Mouse (Mus musculus): Measurements from ENCODE around the gene Neurl4. TPM values are rescaled to one million over a fixed set of nuclear protein-coding genes. Genes with fewer than 3 reads are reported as not detected.

The Neurl4 gene
- polyA plus RNA-seq, 1 experiment: 32.4 TPM

DNA sequence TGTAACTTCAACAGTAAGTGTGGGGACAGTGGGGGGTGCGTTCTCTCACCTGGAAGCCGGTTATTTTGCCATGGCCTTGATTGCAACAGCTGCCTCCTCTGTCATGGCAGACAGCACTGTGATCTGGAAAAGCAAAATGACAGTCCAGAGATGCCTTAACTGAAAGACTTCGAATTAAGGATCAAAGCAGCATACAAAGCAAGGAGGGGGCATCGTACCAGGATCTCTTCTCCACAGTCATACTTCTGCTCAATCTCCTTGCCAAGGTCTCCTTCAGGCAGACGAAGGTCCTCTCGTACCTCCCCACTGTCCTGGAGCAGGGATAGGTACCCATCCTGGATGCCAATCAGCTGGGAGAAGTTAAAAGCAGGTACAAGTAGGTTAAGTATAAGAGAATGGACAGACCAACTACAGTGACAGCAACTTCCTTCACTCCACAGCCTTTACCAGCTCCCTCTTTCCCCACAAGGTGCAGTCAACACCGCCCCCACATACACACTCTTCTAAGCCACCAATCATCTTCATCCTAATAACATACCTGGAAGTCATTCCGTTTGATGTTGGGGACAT is 16.6 kb downstream of the Neurl4 start:
- H3K4me1 ChIP-seq (ENCODE audit: control insufficient read depth, insufficient read depth, low read length): peaks cover 2% of the 10 kb centered on the region
- H3K36me3 ChIP-seq (ENCODE audit: control insufficient read depth, insufficient read depth, low read length, poor library complexity, severe bottlenecking): peaks cover 39% of the 10 kb centered on the region
- H3K4me3 ChIP-seq (ENCODE audit: low read depth, low read length): no peak overlapping the region
- H3K9me3 ChIP-seq (replicated peaks; ENCODE audit: control insufficient read depth, insufficient read depth, low read length, poor library complexity, severe bottlenecking): no peaks in the 10 kb centered on the region
- no peaks in the 10 kb centered on the region for H3K27me3 ChIP-seq (ENCODE audit: control insufficient read depth, insufficient read depth, low read length, poor library complexity, severe bottlenecking)
- H3K27ac ChIP-seq (ENCODE audit: insufficient read depth, low read length): no peak overlapping the region
- TF ChIP-seq CTCF (IDR thresholded peaks at IDR 0.05; ENCODE audit: low read depth, low read length): no peak
- no peak for TF ChIP-seq EP300 (IDR thresholded peaks at IDR 0.05; ENCODE audit: insufficient read depth, low read depth, low read length)
- no peak for TF ChIP-seq POLR2A (IDR thresholded peaks at IDR 0.05; ENCODE audit: insufficient read depth, low read length)
- no peak overlapping the region for H3K9ac ChIP-seq (ENCODE audit: low read depth, poor library complexity, severe bottlenecking)

DNA sequence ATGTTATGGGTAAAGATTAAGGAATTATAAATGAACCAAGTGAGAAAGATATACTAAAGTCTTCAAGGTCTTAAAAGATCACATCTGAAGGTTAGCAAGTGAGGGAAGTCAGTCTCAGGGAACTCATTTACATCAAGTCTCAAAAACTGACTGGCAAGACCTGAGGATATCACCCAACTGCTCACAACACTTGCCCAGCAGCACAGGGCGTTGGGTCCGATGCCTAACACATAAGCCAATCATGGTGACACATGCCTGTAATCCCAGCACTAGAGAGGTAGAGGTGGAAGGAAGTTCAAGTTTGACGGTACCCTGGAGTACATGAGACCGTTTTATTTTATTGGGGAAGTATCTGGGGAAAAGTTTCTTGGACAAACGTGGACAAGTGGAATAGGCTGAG is 17.2 kb downstream of the Neurl4 start:
- H3K36me3 ChIP-seq (ENCODE audit: control insufficient read depth, insufficient read depth, low read length, poor library complexity, severe bottlenecking): peaks cover 39% of the 10 kb centered on the region
- H3K27ac ChIP-seq (ENCODE audit: insufficient read depth, low read length): no peak overlapping the region
- TF ChIP-seq EP300 (IDR thresholded peaks at IDR 0.05; ENCODE audit: insufficient read depth, low read depth, low read length) (no peak), POLR2A (IDR thresholded peaks at IDR 0.05; ENCODE audit: insufficient read depth, low read length) (no peak), CTCF (IDR thresholded peaks at IDR 0.05; ENCODE audit: low read depth, low read length) (no peak)
- H3K27me3 ChIP-seq (ENCODE audit: control insufficient read depth, insufficient read depth, low read length, poor library complexity, severe bottlenecking): no peaks in the 10 kb centered on the region
- H3K9me3 ChIP-seq (replicated peaks; ENCODE audit: control insufficient read depth, insufficient read depth, low read length, poor library complexity, severe bottlenecking): no peaks in the 10 kb centered on the region
- H3K4me3 ChIP-seq (ENCODE audit: low read depth, low read length): no peak overlapping the region
- no peak overlapping the region for H3K9ac ChIP-seq (ENCODE audit: low read depth, poor library complexity, severe bottlenecking)
- peaks cover 2% of the 10 kb centered on the region for H3K4me1 ChIP-seq (ENCODE audit: control insufficient read depth, insufficient read depth, low read length)

DNA sequence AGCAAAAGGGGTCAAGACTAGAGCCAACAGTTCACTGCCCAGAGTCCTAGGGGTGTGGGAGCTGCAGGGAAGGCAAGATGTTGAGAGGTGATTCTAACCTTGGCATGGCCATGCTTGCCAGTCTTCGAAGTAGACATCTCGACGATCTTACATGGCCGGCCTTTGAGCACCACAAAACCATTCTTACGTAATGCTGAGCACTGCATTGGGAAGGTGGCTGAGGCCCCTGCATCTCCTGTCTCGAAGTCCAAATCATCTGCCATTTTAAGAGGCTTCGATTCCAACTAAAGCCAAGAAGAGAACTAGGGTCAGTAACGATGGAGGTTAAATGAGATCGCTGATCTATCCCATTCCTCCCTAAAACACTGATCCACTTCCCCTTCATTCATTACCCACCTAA is 18.2 kb downstream of the Neurl4 start:
- Histone ChIP-seq H3K4me3 (ENCODE audit: low read depth, low read length) (peak overlapping the region; percentile 16; the same call in 1 of the 2 replicates), H3K9ac (ENCODE audit: low read depth, poor library complexity, severe bottlenecking) (peak overlapping the region; percentile 99), H3K36me3 (ENCODE audit: control insufficient read depth, insufficient read depth, low read length, poor library complexity, severe bottlenecking) (peaks cover 39% of the 10 kb centered on the region), H3K27ac (ENCODE audit: insufficient read depth, low read length) (no peak overlapping the region), H3K27me3 (ENCODE audit: control insufficient read depth, insufficient read depth, low read length, poor library complexity, severe bottlenecking) (no peaks in the 10 kb centered on the region), H3K9me3 (replicated peaks; ENCODE audit: control insufficient read depth, insufficient read depth, low read length, poor library complexity, severe bottlenecking) (no peaks in the 10 kb centered on the region), H3K4me1 (ENCODE audit: control insufficient read depth, insufficient read depth, low read length) (peaks cover 2% of the 10 kb centered on the region)
- no peak for TF ChIP-seq POLR2A (IDR thresholded peaks at IDR 0.05; ENCODE audit: insufficient read depth, low read length)

DNA sequence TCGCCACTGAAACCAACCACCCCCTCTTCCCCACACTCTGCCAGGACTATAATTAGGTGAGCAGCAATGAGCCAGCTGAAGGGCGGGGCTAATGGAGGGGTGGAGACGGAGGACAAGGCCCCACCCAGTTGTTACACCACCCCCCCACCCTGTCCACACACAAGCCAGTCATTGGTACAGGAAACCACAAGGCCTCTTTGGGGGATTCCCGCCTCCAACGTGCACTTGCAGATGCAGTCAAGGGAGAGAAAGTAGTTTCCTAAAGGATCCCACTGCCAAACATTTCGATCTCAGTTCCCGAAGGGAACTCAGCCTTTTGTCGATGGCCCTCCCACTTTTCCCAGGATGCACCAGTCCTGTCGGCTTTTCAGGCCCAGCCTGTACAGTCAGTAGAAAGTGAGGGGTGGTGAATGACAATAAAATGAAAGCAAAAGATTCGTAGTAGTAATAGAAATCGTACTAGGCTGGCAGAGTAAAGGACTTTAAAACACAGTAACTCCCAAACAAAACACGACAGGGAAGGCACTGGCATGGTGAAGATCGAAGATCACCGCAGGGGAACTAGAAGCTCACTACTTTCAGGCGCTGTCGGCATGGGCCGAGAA is 18.9 kb downstream of the Neurl4 start:
- H3K27ac ChIP-seq (ENCODE audit: insufficient read depth, low read length): peak overlapping the region; percentile 93
- H3K9ac ChIP-seq (ENCODE audit: low read depth, poor library complexity, severe bottlenecking): peak overlapping the region; percentile 99
- peak overlapping the region; percentile 85 for H3K4me3 ChIP-seq (ENCODE audit: low read depth, low read length)
- TF ChIP-seq POLR2A (IDR thresholded peaks at IDR 0.05; ENCODE audit: insufficient read depth, low read length) (no peak), EP300 (IDR thresholded peaks at IDR 0.05; ENCODE audit: insufficient read depth, low read depth, low read length) (no peak), CTCF (IDR thresholded peaks at IDR 0.05; ENCODE audit: low read depth, low read length) (no peak)
- H3K9me3 ChIP-seq (replicated peaks; ENCODE audit: control insufficient read depth, insufficient read depth, low read length, poor library complexity, severe bottlenecking): no peaks in the 10 kb centered on the region
- H3K27me3 ChIP-seq (ENCODE audit: control insufficient read depth, insufficient read depth, low read length, poor library complexity, severe bottlenecking): no peaks in the 10 kb centered on the region
- H3K36me3 ChIP-seq (ENCODE audit: control insufficient read depth, insufficient read depth, low read length, poor library complexity, severe bottlenecking): peaks cover 39% of the 10 kb centered on the region
- H3K4me1 ChIP-seq (ENCODE audit: control insufficient read depth, insufficient read depth, low read length): peaks cover 2% of the 10 kb centered on the region

DNA sequence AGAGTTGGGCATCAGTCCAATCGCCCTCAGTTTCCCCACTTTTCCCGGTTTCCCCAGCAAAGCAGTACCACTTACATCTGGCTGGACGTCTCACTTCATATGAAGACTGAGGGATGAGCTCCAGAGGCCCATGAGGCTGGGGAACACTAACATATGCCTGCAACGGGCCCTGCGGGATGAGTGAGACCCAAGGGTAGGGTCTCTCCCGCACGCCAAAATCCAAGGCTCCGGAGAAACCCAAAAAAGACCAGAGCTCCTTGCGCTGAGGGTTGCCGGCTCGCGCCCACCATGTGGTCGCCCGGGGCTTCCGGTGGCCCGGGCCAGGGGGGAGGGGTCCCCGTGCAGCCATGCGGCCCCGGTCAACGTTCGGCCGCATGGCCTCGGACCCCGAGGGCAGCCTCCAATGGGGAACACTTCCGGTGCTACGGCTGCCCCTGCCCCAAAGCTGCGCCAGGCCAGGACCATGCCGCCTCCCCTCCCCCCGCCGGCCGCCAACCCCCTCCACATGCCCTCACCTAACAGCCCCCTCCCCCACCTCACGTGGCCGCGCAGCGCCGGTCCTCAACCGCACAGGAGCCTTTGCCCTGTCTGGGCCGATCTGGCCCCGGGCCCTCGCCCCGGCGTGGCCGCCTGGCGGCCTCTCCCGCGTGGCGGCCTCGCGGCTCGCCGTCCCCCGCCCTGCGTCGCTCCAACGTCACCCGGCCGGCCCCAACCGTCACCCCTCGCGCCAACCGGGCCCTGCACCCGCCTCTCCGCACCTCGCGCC is 19.6 kb downstream of the Neurl4 start:
- Histone ChIP-seq H3K27ac (ENCODE audit: insufficient read depth, low read length) (peak overlapping the region; percentile 93), H3K9ac (ENCODE audit: low read depth, poor library complexity, severe bottlenecking) (peak overlapping the region; percentile 99), H3K36me3 (ENCODE audit: control insufficient read depth, insufficient read depth, low read length, poor library complexity, severe bottlenecking) (peaks cover 39% of the 10 kb centered on the region), H3K27me3 (ENCODE audit: control insufficient read depth, insufficient read depth, low read length, poor library complexity, severe bottlenecking) (no peaks in the 10 kb centered on the region), H3K4me3 (ENCODE audit: low read depth, low read length) (peak overlapping the region; percentile 85), H3K9me3 (replicated peaks; ENCODE audit: control insufficient read depth, insufficient read depth, low read length, poor library complexity, severe bottlenecking) (no peaks in the 10 kb centered on the region), H3K4me1 (ENCODE audit: control insufficient read depth, insufficient read depth, low read length) (peaks cover 2% of the 10 kb centered on the region)
- TF ChIP-seq EP300 (IDR thresholded peaks at IDR 0.05; ENCODE audit: insufficient read depth, low read depth, low read length) (no peak), CTCF (IDR thresholded peaks at IDR 0.05; ENCODE audit: low read depth, low read length) (no peak)
